Mouse (Mus musculus) liver, embryonic 14.5 days (tissue): ENCODE results near the gene Tmem108. TPM values are rescaled to one million over a fixed set of nuclear protein-coding genes. Genes with fewer than 3 reads are reported as not detected.

Experiments used
- ATAC-seq: fragments of 200-750 bp; cut with Nextera tagmentation; 2 replicates; pipeline ENCODE4 v1.8.0; 2017; ENCODE audit warnings: moderate number of reproducible peaks, mild to moderate bottlenecking, moderate library complexity; ENCODE audit not compliant: insufficient read depth
- DNase-seq, 3 experiments: peaks; one replicate each; pipeline ENCODE4 v3.0.0-alpha.2; 2012 to 2013; ENCODE audit warnings: low read depth in 3 of 3, low spot score in 3 of 3
- H3K27ac ChIP-seq: fragments of 300-500 bp; sonication (generic); 2 replicates; pipeline ENCODE4 v1.5.1; 2014; ENCODE audit warnings: moderate library complexity, mild to moderate bottlenecking, control low read depth, inconsistent platforms
- H3K27me3 ChIP-seq: fragments of 300-500 bp; sonication (generic); 2 replicates; pipeline ENCODE4 v1.6.1; 2014; ENCODE audit warnings: mild to moderate bottlenecking, low read length, moderate library complexity; ENCODE audit not compliant: control insufficient read depth, insufficient read depth
- H3K36me3 ChIP-seq: fragments of 300-500 bp; sonication (generic); replicated peaks from 2 replicates; pipeline ENCODE4 v1.6.1; 2014; ENCODE audit warnings: low read depth; ENCODE audit not compliant: control insufficient read depth, insufficient read depth
- H3K4me1 ChIP-seq, 2 experiments: fragments of 200-500 bp in 1 of 2; fragments of 300-500 bp in 1 of 2; sonication (generic) in 1 of 2; replicated peaks; 2 replicates each; pipeline ENCODE4 v1.6.1; 2012 to 2014; ENCODE audit warnings: antibody characterized with exemption in 1 of 2, inconsistent platforms in 1 of 2, low read length in 1 of 2; ENCODE audit not compliant: control insufficient read depth in 2 of 2, insufficient read depth in 2 of 2
- H3K4me2 ChIP-seq: fragments of 300-500 bp; sonication (generic); 2 replicates; pipeline ENCODE4 v1.6.1; 2014; ENCODE audit warnings: low read depth, mild to moderate bottlenecking, control low read depth, moderate library complexity
- H3K4me3 ChIP-seq, 2 experiments: fragments of 200-500 bp in 1 of 2; fragments of 300-500 bp in 1 of 2; sonication (generic) in 1 of 2; 2 replicates each; pipeline ENCODE4 v1.5.1; 2012 to 2014; ENCODE audit warnings: low read depth in 2 of 2, low read length in 2 of 2, mild to moderate bottlenecking in 2 of 2, control low read depth in 1 of 2, inconsistent platforms in 1 of 2, moderate library complexity in 1 of 2; ENCODE audit not compliant: insufficient read depth in 1 of 2
- H3K9ac ChIP-seq: fragments of 300-500 bp; sonication (generic); replicated peaks from 2 replicates; pipeline ENCODE4 v1.6.1; 2014; ENCODE audit warnings: mild to moderate bottlenecking, control low read depth, moderate library complexity
- H3K9me3 ChIP-seq: fragments of 300-500 bp; sonication (generic); 2 replicates; pipeline ENCODE4 v1.6.1; 2016; ENCODE audit warnings: low read length, mixed read lengths; ENCODE audit not compliant: control insufficient read depth
- CTCF ChIP-seq: IDR thresholded peaks from 2 replicates; pipeline ENCODE4 v1.5.1; 2016; ENCODE audit warnings: antibody characterized with exemption, low read depth, control low read depth
- EP300 ChIP-seq: IDR thresholded peaks from 2 replicates; pipeline ENCODE4 v1.6.1; 2016; ENCODE audit warnings: antibody characterized with exemption, low read depth
- WGBS: fragments of 180-500 bp; shearing (Covaris S2); extraction: QIAGEN DNeasy Blood & Tissue Kit; methylation state at CpG from one replicate; pipeline ENCODE4 v1.1.7; 2014; ENCODE audit not compliant: insufficient replicate concordance; 5-methylcytosine and 5-hydroxymethylcytosine counted together
- polyA plus RNA-seq, 2 experiments: library from polyadenylated mRNA; depleted of rRNA in 1 of 2; stranded (reverse) in 1 of 2; unstranded in 1 of 2; fragments of >200 nt; fragmentation: Nextera tagmentation in 1 of 2; extraction: Ambion mirVana in 1 of 2; gene quantifications; 2 replicates each; pipeline versions ENCODE4 v1.2.1 to v1.2.3; 2012 to 2014

Gene Tmem108
- polyA plus RNA-seq, 2 experiments, result 0.51 to 1.0 TPM

DNA sequence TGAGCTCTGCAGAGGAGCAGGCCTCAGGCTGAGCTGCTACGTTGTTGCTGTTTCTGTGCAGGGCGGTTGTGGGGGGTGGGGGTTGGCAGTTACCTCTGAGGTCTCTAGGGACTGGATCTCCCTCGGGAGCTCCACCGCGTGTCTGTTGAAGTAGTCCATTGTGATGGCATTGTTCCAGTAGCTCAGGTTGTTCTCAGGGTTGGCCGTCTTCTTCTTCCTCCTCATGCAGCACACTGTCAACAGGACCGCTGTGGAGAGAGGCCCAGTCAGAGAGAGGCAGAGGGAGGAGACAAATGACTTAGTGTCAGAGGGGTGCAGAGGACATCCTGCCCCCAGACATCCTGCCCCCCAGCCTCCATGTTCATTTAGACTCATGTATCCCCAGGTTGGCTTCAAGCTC, 272.5 kb downstream of the Tmem108 start:
- ATAC-seq, result no peak

DNA sequence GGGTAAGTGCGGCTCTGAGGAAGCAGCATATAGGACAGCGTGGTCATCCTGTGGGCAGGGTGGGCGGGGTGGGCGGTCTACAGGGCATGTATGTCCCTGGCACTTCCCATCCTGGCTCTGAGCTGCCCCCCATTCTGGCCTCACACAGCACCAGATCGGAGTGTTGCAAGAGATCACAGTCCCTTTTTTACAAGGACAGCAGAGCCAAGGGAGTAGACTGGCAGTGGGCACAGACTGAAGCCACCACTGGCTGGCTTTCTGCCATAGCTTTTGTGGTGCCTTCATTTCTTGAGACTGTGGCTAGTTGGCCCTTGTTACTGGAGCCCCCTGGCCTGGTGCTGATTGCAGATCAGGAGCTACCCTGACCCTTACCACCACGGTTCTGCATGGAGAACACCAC, 275.4 kb downstream of the Tmem108 start:
- no peak for DNase-seq
- no peak overlapping the region for H3K9ac ChIP-seq
- ATAC-seq, result no peak
- H3K27ac ChIP-seq, result no peak overlapping the region
- peaks cover 0 to 4% of the 10 kb centered on the region in 2 experiments; a peak in 2 of 4 replicates for H3K4me1 ChIP-seq
- no peaks in the 10 kb centered on the region for H3K36me3 ChIP-seq
- H3K4me3 ChIP-seq, result no peak overlapping the region
- TF ChIP-seq EP300 (no peak), CTCF (no peak)
- no peaks in the 10 kb centered on the region for H3K27me3 ChIP-seq
- no peaks in the 10 kb centered on the region for H3K9me3 ChIP-seq
- no peak overlapping the region for H3K4me2 ChIP-seq
- WGBS, result 27% methylated on average over 6 of the region's 6 CpGs

More for the DNA sequence above, 272.5 kb downstream of the Tmem108 start:
- Histone ChIP-seq H3K4me1 (peaks cover 0 to 3% of the 10 kb centered on the region in 2 experiments; a peak in 2 of 4 replicates), H3K9ac (no peak overlapping the region), H3K27me3 (no peaks in the 10 kb centered on the region), H3K4me2 (no peak overlapping the region), H3K4me3 (no peak overlapping the region), H3K9me3 (no peaks in the 10 kb centered on the region), H3K27ac (no peak overlapping the region), H3K36me3 (no peaks in the 10 kb centered on the region)
- 36% methylated on average over 7 of the region's 7 CpGs for WGBS
- TF ChIP-seq CTCF, result no peak
- TF ChIP-seq EP300, result no peak
- DNase-seq, result no peak

DNA sequence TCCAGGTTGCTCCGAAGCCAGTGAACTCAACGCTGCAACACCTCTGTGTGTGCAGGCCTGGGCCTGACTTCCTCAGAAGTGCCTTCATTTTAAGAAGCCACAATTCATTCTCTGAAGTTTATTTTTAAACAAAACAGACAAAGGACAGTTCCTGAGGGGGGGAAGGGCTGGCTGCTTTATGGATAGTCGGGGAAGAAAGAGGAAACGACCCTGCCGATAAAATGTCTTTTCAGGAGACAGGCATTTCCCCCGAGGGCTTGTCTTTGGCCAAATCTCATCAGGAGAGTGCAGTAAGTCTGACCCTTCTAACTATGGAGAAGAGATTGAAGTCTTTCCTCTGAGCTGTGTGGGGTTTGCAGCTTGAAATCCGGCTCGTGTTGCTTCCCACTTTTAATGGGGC, 276.0 kb downstream of the Tmem108 start:
- no peak overlapping the region for H3K4me3 ChIP-seq
- H3K36me3 ChIP-seq, result no peaks in the 10 kb centered on the region
- no peaks in the 10 kb centered on the region for H3K27me3 ChIP-seq
- no peak overlapping the region for H3K27ac ChIP-seq
- TF ChIP-seq CTCF, result no peak
- TF ChIP-seq EP300, result no peak
- no peak for DNase-seq
- peaks cover 0 to 7% of the 10 kb centered on the region in 2 experiments; a peak in 2 of 4 replicates for H3K4me1 ChIP-seq
- WGBS, result 11% methylated on average over 8 of the region's 8 CpGs
- H3K9ac ChIP-seq, result no peak overlapping the region
- H3K9me3 ChIP-seq, result no peaks in the 10 kb centered on the region
- no peak overlapping the region for H3K4me2 ChIP-seq
- ATAC-seq, result no peak

GRCm38 (mm10) chr9:103480603-103481220, 280.9 kb downstream of the Tmem108 start:
- whole genome bisulfite sequencing, result 48% methylated on average over 8 of the region's 8 CpGs
- Histone ChIP-seq H3K9ac (no peak overlapping the region), H3K4me1 (peaks cover 0 to 4% of the 10 kb centered on the region in 2 experiments; a peak in 2 of 4 replicates), H3K27ac (no peak overlapping the region), H3K4me3 (no peak overlapping the region), H3K9me3 (no peaks in the 10 kb centered on the region), H3K27me3 (no peaks in the 10 kb centered on the region), H3K36me3 (no peaks in the 10 kb centered on the region), H3K4me2 (no peak overlapping the region)
- ATAC-seq (0 out of 2 replicates have a peak, but pooled peaks have one; percentile 23), DNase-seq (no peak)
- TF ChIP-seq CTCF, result no peak

- Histone ChIP-seq H3K4me3 (no peak within 1 kb of the TSS), H3K4me1 (peaks cover 0 to 6% of the 10 kb centered on the region in 2 experiments; a peak in 2 of 4 replicates), H3K9me3 (no peaks in the 10 kb centered on the region), H3K27ac (no peak within 1 kb of the TSS), H3K4me2 (no peak within 1 kb of the TSS), H3K36me3 (no peaks in the 10 kb centered on the region), H3K27me3 (no peaks in the 10 kb centered on the region), H3K9ac (no peak within 1 kb of the TSS)
- DNase-seq (no peak), ATAC-seq (no peak)
- WGBS, result 57% methylated on average over 9 of the region's 9 CpGs
- no peak for TF ChIP-seq EP300
- TF ChIP-seq CTCF, result no peak
These were observed 281.5 kb downstream of the Tmem108 start, which contains the start of gene Bfsp2 for GRCm38 (mm10) chr9:103480044-103480576. Gene Bfsp2 (minus strand): TSS chr9:103480420.
